Mouse (Mus musculus) thymus, adult 2 months (tissue): ENCODE data around the gene Mecr.

Source experiments
- CTCF ChIP-seq: fragments of 200-500 bp; IDR thresholded peaks from 2 replicates; pipeline ENCODE4 v1.5.1; 2012; ENCODE audit warnings: mild to moderate bottlenecking, control low read depth, low read length, moderate library complexity, borderline replicate concordance; ENCODE audit not compliant: control insufficient read depth, poor library complexity, insufficient read depth; ENCODE audit errors: extremely low read depth
- POLR2A ChIP-seq: fragments of 200-500 bp; IDR thresholded peaks from 2 replicates; pipeline ENCODE4 v1.6.1; 2012; ENCODE audit warnings: mild to moderate bottlenecking, low read length, control low read depth, moderate library complexity; ENCODE audit not compliant: control insufficient read depth, poor library complexity, insufficient read depth; ENCODE audit errors: extremely low read depth

- no peak for TF ChIP-seq CTCF
- no peak for TF ChIP-seq POLR2A
Measured at GRCm38 (mm10) chr4:131874567-131874966, 31.3 kb downstream of the Mecr start.
